Mouse (Mus musculus) kidney, adult 2 months (tissue): ENCODE measurements around the gene Tmed2.

Experiments used
- CTCF ChIP-seq: fragments of 200-500 bp; conservative IDR thresholded peaks from 2 replicates; pipeline ENCODE4 v1.5.1; 2011; ENCODE audit warnings: low read depth, mild to moderate bottlenecking, control low read depth, low read length, moderate library complexity, mixed read lengths; ENCODE audit not compliant: insufficient read depth, insufficient read length
- POLR2A ChIP-seq: fragments of 200-500 bp; IDR thresholded peaks from one replicate; pipeline ENCODE4 v1.6.1; 2011; ENCODE audit warnings: low read depth, low read length, control low read depth

GRCm38 (mm10) chr5:124552558-124553307 lies 12.2 kb downstream of the Tmed2 start, which contains the start of gene Ddx55:
- TF ChIP-seq POLR2A (peak; percentile 65), CTCF (peak; percentile 30; the same call in 1 of the 2 replicates)
